Mouse (Mus musculus): ENCODE data around the gene Otud5.
"Not testable (repeated sequence)": the region's sequence is repeated elsewhere in the genome, so short reads cannot be mapped to it uniquely, and the experiment has no call there.

Otud5 gene

GRCm38 (mm10) chrX:7841163-7842162, at the start of gene Otud5:
Otud5 (plus strand) TSS chrX:7841364.
- DNase-seq (ENCODE audit: low spot score in 2 of 2) = peak; percentile 91 to 95

- DNase-seq (ENCODE audit: low spot score in 2 of 2) = peak in 1 of 2 experiments; percentile 7
Measured at GRCm38 (mm10) chrX:7793361-7793760, 47.8 kb upstream of the Otud5 start.

GRCm38 (mm10) chrX:7795016-7795415, 46.1 kb upstream of the Otud5 start:
- peak in 1 of 2 experiments; percentile 23 for DNase-seq (ENCODE audit: low spot score in 2 of 2)

DNA sequence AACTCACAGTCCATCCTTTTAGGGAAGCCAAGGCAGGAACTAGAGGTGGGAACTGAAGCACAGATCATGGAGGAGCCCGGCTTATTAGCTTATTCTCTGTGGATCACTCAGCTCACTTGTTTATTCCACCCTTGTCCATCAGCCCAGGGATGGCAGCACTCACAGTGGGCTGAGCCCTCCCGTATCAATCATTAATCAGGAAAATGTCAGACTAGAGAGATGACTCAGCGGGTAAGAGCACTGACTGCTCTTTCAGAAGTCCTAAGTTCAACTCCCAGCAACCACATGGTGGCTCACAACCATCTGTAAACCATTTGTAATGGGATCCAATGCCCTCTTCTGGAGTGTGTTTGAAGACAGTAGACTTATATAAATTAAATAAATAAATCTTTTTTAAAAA, 43.8 kb upstream of the Otud5 start:
- DNase-seq (ENCODE audit: low spot score in 2 of 2) = no peak

DNA sequence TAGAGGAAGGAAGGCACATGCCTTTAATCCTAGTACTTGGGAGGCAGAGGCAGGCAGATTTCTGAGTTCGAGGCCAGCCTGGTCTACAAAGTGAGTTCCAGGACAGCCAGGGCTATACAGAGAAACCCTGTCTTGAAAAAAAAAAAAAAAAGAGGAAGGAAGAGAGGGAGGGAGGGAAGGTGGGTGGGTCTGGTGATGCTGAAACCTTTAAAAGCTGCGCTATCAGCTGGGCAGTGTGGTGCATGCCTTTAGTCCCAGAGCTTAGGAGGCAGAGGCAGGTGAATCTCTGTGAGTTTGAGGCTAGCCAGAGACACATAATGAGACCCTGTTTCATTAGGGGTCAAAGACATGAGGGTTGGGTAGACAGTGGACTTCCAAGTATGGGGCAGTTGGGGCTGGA, 39.0 kb upstream of the Otud5 start:
- not testable (repeated sequence) for DNase-seq (ENCODE audit: low spot score in 2 of 2)

GRCm38 (mm10) chrX:7815016-7815415, 26.1 kb upstream of the Otud5 start:
- peak in 1 of 2 experiments; percentile 11 for DNase-seq (ENCODE audit: low spot score in 2 of 2)

- DNase-seq (ENCODE audit: low spot score in 2 of 2) = no peak
Measured at GRCm38 (mm10) chrX:7821865-7822779, 19.0 kb upstream of the Otud5 start, which contains the start of gene Kcnd1. Kcnd1 (plus strand) TSS chrX:7822289.

DNA sequence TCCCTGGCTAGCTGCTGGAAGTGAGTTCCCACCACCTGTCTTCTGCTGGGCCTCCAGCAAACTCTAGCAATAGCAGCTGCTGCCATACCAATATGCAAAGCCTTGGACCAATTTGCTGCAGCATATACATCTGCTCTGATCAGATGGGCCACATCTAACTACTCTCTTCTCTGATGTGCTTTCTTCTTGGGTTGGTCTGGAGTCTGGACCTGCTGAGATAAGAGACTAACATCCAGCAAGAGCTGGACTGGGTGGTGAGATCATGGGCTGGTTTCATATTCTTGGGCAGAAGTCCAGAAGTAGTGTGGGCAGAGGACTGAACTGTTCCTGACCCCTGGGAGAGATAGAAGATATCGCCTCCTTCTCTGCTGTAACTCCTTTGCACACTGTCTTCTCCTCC, 4.0 kb upstream of the Otud5 start:
- DNase-seq (ENCODE audit: low spot score in 2 of 2) = no peak

DNA sequence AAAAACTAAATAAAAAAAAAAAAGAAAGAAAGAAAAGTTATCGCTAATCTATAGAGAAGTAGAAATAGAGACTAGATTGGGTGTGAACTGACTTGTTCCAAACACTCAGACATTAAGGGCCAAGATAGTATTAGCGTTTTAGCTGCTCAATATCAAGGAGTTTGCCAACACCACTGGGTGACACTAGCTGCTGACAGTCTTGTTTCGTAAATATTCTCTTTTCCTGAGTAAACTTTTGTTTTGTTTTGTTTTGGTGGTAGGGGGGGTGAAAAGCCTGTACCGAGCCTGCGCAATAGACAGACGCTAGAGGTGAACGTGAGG, 362 bp upstream of the Otud5 start:
- DNase-seq (ENCODE audit: low spot score in 2 of 2) = no peak

GRCm38 (mm10) chrX:7842318-7842717, 1.2 kb downstream of the Otud5 start:
- DNase-seq (ENCODE audit: low spot score in 2 of 2) = peak; percentile 20 to 33

- no peak for DNase-seq (ENCODE audit: low spot score in 2 of 2)
Measured at GRCm38 (mm10) chrX:7847845-7848244, 6.7 kb downstream of the Otud5 start.

- DNase-seq (ENCODE audit: low spot score in 2 of 2) = peak in 1 of 2 experiments; percentile 19
Measured at GRCm38 (mm10) chrX:7854578-7854977, 13.4 kb downstream of the Otud5 start.

DNA sequence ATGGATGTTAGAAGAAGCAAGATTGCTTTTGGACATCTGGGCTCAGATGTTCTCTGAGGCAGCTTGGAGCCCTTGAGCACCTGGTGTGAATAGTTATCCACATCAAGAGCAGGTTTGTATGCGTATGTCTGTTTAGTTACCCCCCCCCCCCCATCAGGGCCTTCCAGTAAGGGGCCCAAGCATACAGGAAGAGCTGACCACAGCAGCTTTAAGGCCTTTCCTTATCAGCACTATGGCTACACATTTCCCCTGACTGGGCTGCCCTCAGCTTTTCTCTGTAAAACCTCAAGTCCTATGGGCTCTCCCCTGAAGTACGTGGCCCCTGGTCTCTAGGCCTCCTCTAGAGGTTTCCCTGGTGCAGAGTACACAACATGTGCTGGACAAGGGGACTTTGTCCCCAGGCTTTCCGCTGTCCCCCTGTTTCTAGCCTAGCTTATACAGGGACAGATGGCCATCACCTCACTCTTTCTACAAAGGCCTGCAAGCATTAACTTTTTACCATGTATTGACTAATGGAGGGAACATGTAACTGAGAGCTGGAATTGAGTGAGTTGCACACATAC, 18.1 kb downstream of the Otud5 start:
- DNase-seq (ENCODE audit: low spot score in 2 of 2) = no peak

DNA sequence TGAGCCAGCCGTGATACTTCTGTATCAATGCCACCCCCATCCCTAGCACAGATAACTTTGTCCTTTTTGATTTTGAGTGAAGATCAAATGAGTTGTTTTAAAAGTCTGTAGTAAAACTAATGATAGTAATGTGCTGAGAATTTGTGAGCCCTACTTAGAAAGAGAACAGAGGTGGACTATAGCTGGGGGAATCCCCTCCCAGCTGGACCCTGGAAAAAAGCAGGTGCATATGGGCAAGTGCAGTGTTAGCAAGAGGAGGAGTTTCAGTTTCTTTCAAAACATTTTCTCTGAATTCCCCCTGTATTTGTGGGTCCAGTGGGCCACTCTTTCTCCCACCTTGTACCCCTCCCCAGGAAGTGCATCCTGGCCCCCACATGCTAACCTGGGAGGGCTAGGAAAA, 22.0 kb downstream of the Otud5 start:
- no peak for DNase-seq (ENCODE audit: low spot score in 2 of 2)

DNA sequence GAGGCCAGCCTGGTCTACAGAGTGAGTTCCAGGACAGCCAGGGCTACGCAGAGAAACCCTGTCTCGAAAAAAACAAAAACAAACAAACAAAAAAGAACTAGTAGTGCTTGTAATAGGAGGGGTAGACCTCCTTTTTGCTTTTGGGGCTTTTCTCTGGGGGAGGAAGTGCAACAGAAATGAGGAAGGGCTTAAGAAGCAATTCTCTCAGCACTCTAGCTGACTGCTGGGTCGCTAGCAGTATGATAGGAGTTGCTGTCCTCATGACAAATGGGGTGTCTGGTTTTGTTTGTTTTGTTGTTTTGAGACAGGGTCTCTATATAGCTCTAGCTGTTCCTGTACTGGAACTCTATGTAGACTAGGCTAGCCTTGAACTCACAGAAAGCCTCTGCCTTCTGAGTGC, 23.4 kb downstream of the Otud5 start:
- no peak for DNase-seq (ENCODE audit: low spot score in 2 of 2)

DNA sequence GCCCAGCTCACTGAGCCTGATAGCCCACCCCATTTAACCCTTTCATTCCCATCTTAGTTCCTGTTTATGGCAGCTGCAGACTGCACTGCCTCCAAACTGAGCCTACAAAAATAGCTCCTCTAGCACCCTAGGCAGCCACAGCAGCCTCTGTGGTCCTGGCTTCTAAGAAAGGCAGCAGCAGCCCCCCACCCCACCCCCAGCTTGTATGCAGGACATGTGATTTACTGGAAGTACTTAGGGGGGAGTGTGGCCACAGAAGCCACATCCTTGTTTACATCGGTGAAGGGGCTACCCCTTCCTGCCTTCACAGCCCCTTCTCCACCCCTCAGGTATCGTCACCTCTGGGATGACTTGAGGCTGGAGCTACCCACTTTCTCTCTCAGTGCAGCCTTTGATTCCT, 24.2 kb downstream of the Otud5 start:
- no peak for DNase-seq (ENCODE audit: low spot score in 2 of 2)

DNA sequence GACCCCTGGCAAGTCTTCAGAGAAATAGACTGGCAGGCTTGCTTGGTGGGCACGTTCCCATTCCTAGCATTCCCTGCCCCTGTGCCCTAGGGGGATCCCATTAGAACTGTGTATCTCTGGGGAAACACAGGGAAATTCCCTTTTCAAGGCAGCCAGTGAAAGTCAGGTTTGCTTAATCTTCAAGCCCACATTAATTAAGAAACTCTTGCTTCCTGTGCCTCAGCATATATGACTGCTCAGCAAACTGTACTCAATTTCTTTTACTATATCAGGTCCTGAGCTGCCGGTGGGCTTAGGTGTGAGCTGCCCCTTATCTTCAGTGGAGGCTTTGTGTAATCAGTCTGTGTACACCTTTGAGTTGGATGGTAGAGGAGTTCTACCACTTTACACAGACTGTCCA, 24.6 kb downstream of the Otud5 start:
- DNase-seq (ENCODE audit: low spot score in 2 of 2) = no peak

- DNase-seq (ENCODE audit: low spot score in 2 of 2) = no peak
Measured at GRCm38 (mm10) chrX:7867141-7867540, 26.0 kb downstream of the Otud5 start.

GRCm38 (mm10) chrX:7868506-7868905, 27.3 kb downstream of the Otud5 start:
- DNase-seq (ENCODE audit: low spot score in 2 of 2) = no peak

- no peak for DNase-seq (ENCODE audit: low spot score in 2 of 2)
Measured at GRCm38 (mm10) chrX:7869826-7870225, 28.7 kb downstream of the Otud5 start.

GRCm38 (mm10) chrX:7878007-7878419, 36.8 kb downstream of the Otud5 start, which contains the start of gene Pim2:
Pim2 (plus strand) TSS chrX:7878262.
- peak; percentile 87 for DNase-seq (ENCODE audit: low spot score in 2 of 2)

GRCm38 (mm10) chrX:7878495-7878894, 37.3 kb downstream of the Otud5 start:
- peak in 1 of 2 experiments; percentile 5 for DNase-seq (ENCODE audit: low spot score in 2 of 2)
